Mouse (Mus musculus) cerebellum, adult 18-20 months (tissue): ENCODE data around the gene Irf2.
A peak's percentile ranks its signal among the peaks of the same experiment; 100 is the strongest.

Experiments
- DNase-seq, 2 experiments: peaks; one replicate each; pipeline ENCODE4 v3.0.0; 2021

Gene Irf2

DNA sequence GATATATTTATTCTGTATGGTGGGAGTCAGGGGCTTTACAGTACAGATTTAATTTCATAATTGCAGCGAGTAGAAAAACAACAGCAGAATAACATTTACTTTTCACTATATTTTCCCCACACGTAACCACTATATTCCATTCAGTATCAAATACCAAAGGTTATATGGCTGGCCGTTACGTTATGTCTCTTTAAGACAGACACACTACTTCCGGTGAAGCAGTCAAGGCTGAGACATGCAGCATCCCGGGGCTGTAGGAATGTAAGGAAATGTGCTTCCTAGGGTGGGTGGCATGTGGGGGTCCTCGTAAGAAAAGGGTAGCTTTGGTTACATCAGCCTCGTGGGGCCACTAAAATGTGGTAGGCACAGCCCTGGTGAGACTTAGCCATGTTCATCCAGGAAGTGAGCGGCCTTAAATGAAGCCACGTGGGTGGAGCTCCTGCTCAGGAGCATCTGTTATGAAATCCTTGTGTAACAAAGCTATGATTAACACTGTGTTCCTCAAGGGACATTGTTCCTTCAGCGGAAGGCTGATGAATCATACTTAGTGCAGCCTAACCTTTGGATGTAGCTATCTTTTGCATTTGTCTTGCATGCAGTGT lies 71.6 kb downstream of the Irf2 start:
- no peak for DNase-seq

DNA sequence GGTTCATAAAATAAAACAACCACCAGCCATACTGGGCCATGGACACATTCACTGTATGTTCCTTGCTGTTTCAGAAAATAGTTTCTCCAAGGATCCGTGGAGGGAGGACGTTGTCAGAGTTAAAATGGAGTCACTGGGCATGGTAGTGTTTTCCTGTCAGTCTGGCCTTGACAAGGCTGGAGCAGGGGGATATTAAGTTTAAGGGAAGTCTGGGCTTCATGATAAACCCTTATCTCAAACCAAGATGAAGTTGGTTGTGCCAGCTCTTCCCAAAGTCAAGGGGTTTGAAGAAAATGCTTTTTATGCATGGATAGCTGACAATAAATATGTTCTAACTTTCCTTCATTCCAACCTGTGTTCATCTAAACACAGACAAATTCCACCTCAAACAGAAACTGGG lies 72.4 kb downstream of the Irf2 start:
- DNase-seq, result no peak

GRCm38 (mm10) chr8:46812966-46813365 lies 73.4 kb downstream of the Irf2 start:
- DNase-seq, result no peak

GRCm38 (mm10) chr8:46818106-46818989 lies 78.8 kb downstream of the Irf2 start:
- no peak for DNase-seq

GRCm38 (mm10) chr8:46818990-46819288 lies 79.4 kb downstream of the Irf2 start:
- DNase-seq, result no peak

DNA sequence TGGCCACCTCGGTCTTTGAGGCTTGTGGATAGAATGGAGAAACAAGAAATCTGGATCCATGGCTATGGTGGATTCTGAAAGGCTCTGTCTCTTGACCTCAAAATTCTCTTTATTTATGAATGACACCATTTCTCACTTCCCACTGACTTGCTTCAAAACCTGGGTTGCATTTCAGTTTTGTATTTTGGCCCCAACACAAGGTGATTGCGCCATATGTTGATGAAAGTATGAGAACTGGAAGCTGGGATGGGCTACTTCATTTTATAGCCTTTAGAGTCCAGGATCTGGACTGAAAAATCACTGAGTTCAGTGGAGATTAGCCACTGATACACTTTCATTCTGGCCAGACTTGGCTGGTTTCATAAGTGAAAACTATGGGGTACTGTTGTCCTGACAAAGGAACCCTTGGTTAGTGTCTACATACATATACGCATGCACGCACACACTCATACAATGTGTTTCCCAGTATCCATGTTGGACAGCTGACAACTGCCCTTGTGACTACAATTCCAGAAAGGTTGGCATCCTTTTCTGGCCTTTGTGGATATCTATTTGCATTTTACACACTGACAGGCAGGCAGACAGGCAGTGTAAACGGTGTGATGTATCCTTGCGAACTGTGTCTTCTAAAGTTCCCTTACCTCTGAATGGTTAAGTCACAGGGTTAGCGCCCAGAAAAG lies 89.3 kb downstream of the Irf2 start:
- DNase-seq, result peak; percentile 11 to 15

GRCm38 (mm10) chr8:46829414-46830111 lies 90.0 kb downstream of the Irf2 start:
- peak; percentile 24 to 36 for DNase-seq

- no peak for DNase-seq
Measured at GRCm38 (mm10) chr8:46830112-46830855, 90.8 kb downstream of the Irf2 start.

DNA sequence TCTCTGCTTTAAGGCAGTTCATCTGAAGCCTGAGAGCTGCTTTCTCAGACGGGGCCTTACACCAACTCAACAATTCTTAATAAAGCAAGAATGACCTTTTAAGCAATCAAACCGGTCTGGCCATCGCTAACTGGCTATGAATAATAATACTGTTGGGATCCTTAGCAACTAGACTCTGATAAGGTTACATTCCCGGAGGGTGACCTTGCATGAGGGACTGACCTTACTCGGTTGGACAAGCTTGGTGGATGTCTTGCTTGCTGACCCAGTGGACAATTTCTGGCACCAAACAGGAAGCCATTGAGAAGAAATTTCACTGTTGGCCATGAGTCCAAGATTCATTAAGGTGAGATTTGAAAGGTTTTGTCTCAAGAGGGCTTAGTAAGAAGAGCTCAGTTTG lies 92.4 kb downstream of the Irf2 start:
- no peak for DNase-seq

- DNase-seq, result no peak
Measured at GRCm38 (mm10) chr8:46832399-46832798, 92.9 kb downstream of the Irf2 start.

DNA sequence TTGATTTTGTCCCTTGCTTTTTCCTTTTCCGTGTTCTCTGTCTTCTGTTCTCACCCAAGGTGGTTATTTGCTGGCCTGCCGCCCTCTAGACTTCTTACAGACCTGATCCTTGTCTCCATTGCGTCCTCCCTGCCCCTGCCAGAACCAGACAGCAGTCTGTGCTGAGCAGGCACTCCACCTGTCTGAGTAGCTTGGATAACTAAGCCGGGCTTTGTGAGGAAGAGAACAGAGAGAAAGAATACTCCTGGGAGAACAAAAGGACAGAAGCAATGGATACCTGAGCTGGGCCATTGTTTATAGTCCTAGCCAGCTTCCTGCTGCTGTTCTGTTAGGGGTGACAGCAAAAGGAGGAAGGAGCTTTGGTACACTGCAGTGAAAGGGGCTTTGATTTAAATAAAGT lies 94.2 kb downstream of the Irf2 start:
- DNase-seq, result no peak

GRCm38 (mm10) chr8:46834440-46834839 lies 94.9 kb downstream of the Irf2 start:
- no peak for DNase-seq

GRCm38 (mm10) chr8:46836011-46836652 lies 96.6 kb downstream of the Irf2 start:
- no peak for DNase-seq

- no peak for DNase-seq
Measured at GRCm38 (mm10) chr8:46836949-46837348, 97.4 kb downstream of the Irf2 start.

GRCm38 (mm10) chr8:46838052-46838451 lies 98.5 kb downstream of the Irf2 start:
- DNase-seq, result no peak

- no peak for DNase-seq
Measured at GRCm38 (mm10) chr8:46840390-46840789, 100.9 kb downstream of the Irf2 start.

DNA sequence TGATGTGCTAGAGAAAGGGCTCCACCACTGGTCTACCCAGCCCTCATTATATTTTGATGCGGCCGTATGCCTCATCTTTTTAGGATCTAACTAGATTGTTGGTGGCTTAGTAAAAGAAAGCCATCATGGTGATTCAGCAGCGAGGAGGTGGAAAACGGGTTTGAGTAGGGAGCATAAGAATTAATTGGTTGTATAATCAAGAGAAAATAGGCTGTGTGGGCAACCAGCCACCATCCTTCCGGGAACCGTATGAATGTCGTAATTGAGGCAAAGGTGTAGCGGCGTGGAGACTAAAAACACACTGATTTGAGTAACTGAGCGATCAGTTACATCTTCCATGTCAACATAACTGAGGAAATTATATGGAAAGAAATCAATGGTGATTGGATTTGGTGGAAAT lies 101.3 kb downstream of the Irf2 start:
- DNase-seq, result no peak

DNA sequence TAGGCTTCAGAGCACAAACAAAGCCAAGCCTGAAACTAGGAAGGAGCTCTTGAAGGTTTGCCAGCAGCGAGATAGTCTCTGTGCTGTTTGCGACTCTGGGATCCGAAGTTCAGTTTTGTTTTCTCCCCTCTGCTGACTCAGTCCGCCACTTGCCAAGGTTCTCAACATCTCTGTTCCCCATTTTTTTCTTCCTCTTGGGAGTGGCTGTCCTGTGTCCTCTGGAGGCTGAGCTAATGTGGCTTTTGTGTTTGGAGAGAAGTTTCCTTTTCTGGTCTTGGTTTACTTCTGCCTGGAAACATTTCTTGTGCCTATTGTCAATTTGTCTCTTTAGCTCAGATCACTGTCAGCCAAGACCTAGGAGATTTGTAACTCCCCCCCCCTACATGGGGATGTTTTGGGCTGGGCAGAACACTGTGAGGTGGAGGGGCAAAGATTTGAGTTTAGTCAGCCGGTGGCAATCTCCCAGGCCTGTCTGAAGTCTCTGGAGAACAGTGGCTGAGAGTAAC lies 103.2 kb downstream of the Irf2 start:
- no peak for DNase-seq

DNA sequence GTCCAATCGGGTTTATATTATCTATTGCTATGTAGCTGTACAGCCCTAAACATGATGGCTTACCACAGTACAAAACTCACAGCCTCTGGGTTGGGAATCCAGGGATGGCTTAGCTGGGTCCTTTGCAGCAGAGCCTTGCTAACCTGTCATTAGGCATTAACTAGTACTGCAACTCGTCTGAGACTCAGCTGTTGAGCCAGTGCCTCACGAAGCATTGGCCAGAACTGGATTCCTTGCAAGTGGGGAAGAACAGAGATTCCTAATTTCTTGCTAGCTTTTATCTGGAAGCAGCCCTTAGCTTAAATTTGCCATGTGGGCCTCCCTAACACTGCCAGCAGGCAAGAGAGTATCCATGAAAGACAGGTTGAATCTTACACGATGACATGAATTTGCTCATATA lies 104.3 kb downstream of the Irf2 start:
- no peak for DNase-seq

DNA sequence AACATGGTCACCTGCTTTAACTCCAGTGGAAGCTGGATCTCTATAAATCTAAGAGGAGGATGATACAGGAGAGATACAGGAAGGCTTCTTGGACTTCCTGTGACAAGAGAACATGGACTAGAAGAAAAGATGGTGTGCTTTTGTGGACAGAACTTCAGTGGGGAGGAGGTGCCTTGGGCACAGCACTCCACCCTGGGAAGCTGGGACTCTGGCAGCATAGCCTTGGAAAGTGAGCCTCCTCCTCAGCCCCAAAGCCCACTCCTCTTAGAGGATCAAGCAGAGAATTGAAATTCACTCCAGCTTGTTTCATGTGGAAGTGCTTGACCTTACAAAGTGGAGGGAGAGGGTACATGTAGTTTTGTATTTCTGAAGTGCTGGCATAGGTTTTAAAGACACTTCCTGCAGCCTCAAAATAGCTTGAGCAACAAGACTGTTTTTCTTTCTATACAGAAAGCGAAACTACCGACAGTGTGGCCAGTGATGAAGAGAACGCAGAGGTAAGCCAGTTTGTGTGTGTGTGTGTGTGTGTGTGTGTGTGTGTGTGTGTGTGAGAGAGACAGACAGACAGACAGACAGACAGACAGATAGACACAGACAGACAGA lies 104.9 kb downstream of the Irf2 start:
- DNase-seq, result no peak

- DNase-seq, result no peak
Measured at GRCm38 (mm10) chr8:46844974-46845774, 105.6 kb downstream of the Irf2 start.
